Mouse (Mus musculus) layer of hippocampus, adult 6 months (tissue): ENCODE data around the gene Tmem94. TPM values are rescaled to one million over a fixed set of nuclear protein-coding genes. Genes with fewer than 3 reads are reported as not detected.

Experiments used
- long read RNA-seq, 2 experiments: library from polyadenylated mRNA; unstranded; transcript quantifications; one replicate each; pipeline ENCODE4 v2.0.0; 2019 to 2020
- microRNA-seq: library from miRNA; unstranded; fragments of <30 nt; microRNA quantifications from one replicate; pipeline ENCODE4 v1.2.0, GENCODE M21; 2020
- polyA plus RNA-seq: library from polyadenylated mRNA; unstranded; fragments of <200 nt; fragmentation: Nextera tagmentation; gene quantifications from 2 replicates; pipeline ENCODE4 v1.2.3, GENCODE M21; 2021

The Tmem94 gene
- polyA plus RNA-seq, result 23.9 and 25.3 TPM in 2 replicates
- long read RNA-seq, experiment 1, partial matches to known transcripts, result 5 of 5 reads
- long read RNA-seq, experiment 1, other reads (novel, unspliced or antisense), result 0 of 5 reads
- long read RNA-seq, experiment 2, full-length matches to known transcripts, result 1 of 9 reads
- long read RNA-seq, experiment 2, partial matches to known transcripts, result 6 of 9 reads
- long read RNA-seq, experiment 2, other reads (novel, unspliced or antisense), result 2 of 9 reads

DNA sequence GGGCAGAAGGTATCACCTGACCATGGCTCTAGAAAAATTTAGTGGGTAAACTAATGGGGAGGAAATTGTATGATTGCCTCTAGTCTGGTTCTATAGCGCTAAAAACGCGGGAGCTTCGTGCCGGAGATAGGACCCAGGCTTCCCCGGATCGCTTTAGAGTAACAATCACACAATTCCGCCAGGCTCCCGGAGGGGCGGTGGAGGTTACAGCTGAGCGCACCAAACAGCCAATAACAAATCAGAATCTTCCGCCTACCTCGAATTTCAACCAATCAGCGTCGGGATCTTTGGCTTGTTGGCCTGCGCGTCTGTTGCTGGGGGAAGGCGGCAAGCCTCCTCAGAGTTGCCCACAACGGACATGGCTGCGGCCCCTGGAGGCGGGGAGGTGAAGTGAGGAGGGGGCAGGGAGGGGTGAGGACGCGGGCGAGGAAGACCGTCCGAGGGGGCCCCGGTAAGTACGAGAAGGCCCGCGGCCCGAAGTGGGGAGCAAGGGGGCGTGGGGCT is at the start of gene Tmem94:
Gene Tmem94, plus strand, starts transcription at position 331 of the 504 bp plus-strand sequence.

GRCm38 (mm10) chr11:115813507-115814296 is 48.5 kb downstream of the Tmem94 start, which contains the start of gene Caskin2:
Gene Caskin2 (minus strand): TSS chr11:115813639.

GRCm38 (mm10) chr11:115814605-115815450 is 49.6 kb downstream of the Tmem94 start, which contains the start of gene Tsen54:
Gene Tsen54 (plus strand): TSS chr11:115814724.

GRCm38 (mm10) chr11:115823774-115824740 is 58.8 kb downstream of the Tmem94 start, which contains the start of gene Llgl2:
Gene Llgl2 (plus strand): TSS chr11:115824049.

Small RNAs within 50 kb of the gene (microRNA-seq; reads per million reads assigned to microRNA genes)
- 1.5 reads per million for gene Mir5621

Other genes with a start within 250 kb of the Tmem94 start
- 655 and 748 TPM in 2 replicates for gene Sumo2, start 229.2 kb upstream of the Tmem94 start, polyA plus RNA-seq
- gene Nup85, start 201.0 kb upstream of the Tmem94 start, polyA plus RNA-seq, result 24.6 and 24.9 TPM in 2 replicates
- 61.1 and 62.2 TPM in 2 replicates for gene Mrps7, start 161.5 kb upstream of the Tmem94 start, polyA plus RNA-seq
- gene Gga3, start 161.4 kb upstream of the Tmem94 start, polyA plus RNA-seq, result 5.8 and 6.3 TPM in 2 replicates
- 25.6 and 28.9 TPM in 2 replicates for gene Mif4gd, start 152.5 kb upstream of the Tmem94 start, polyA plus RNA-seq
- gene Slc25a19, start 137.1 kb upstream of the Tmem94 start, polyA plus RNA-seq, result 39.1 and 41.4 TPM in 2 replicates
- gene Grb2, start 56.8 kb upstream of the Tmem94 start, polyA plus RNA-seq, result 18.7 and 19.3 TPM in 2 replicates
- 12.0 and 17.7 TPM in 2 replicates for gene Caskin2, start 48.2 kb downstream of the Tmem94 start, polyA plus RNA-seq
- 5.2 and 6.0 TPM in 2 replicates for gene Tsen54, start 49.3 kb downstream of the Tmem94 start, polyA plus RNA-seq
- 3.8 and 4.4 TPM in 2 replicates for gene Llgl2, start 58.6 kb downstream of the Tmem94 start, polyA plus RNA-seq
- 0.23 and 0.24 TPM in 2 replicates for gene Myo15b, start 93.0 kb downstream of the Tmem94 start, polyA plus RNA-seq
- gene Smim5, start 134.5 kb downstream of the Tmem94 start, polyA plus RNA-seq, result 3.2 and 7.6 TPM in 2 replicates
- 0.15 TPM in 1 of 2 replicates, not detected in the other for gene Smim6, start 146.6 kb downstream of the Tmem94 start, polyA plus RNA-seq
- gene Sap30bp, start 167.8 kb downstream of the Tmem94 start, polyA plus RNA-seq, result 32.7 and 36.5 TPM in 2 replicates
- 5.4 and 5.5 TPM in 2 replicates for gene Recql5, start 168.0 kb downstream of the Tmem94 start, polyA plus RNA-seq
- gene Itgb4, start 209.3 kb downstream of the Tmem94 start, polyA plus RNA-seq, result 3.2 and 5.2 TPM in 2 replicates
- 24.3 and 24.9 TPM in 2 replicates for gene Galk1, start 247.3 kb downstream of the Tmem94 start, polyA plus RNA-seq